ENCODE assay signal across 8 mouse cellular contexts in genomic region chr17:35736280-35736960, GRCm38 (mm10). TPM values are rescaled to one million over a fixed set of nuclear protein-coding genes. Genes with fewer than 3 reads are reported as not detected.
DNase-seq lines count a peak whose midpoint lies in the region; ATAC-seq and TF ChIP-seq lines count a peak whose summit lies in the region.

No protein-coding gene starts in this region.

- no peak for TF ChIP-seq EP300 in liver, embryonic 14.5 days (IDR thresholded peaks at IDR 0.05; ENCODE audit: low read depth)

- TF ChIP-seq CTCF in liver, embryonic 14.5 days (IDR thresholded peaks at IDR 0.05; ENCODE audit: low read depth): peak; percentile 95

- peak; percentile 37; the same call in 1 of the 2 replicates for ATAC-seq in erythroid progenitor cell, adult 5-6 weeks (replicated peaks; ENCODE audit: low FRiP score, poor library complexity, severe bottlenecking)
- ATAC-seq in heart, embryonic 12.5 days (ENCODE audit: insufficient number of reproducible peaks, low FRiP score): no peak
- ATAC-seq in liver, embryonic 14.5 days (ENCODE audit: insufficient read depth): no peak
- 0 out of 2 replicates have a peak, but pooled peaks have one; percentile 26 for ATAC-seq in neural tube, embryonic 14.5 days (ENCODE audit: low read depth)

- H3K9me3 ChIP-seq in heart, embryonic 12.5 days (replicated peaks): no peaks in the 10 kb centered on the region
- no peaks in the 10 kb centered on the region for H3K9me3 ChIP-seq in liver, embryonic 14.5 days (ENCODE audit: control insufficient read depth, low read length)
- H3K9me3 ChIP-seq in neural tube, embryonic 14.5 days (ENCODE audit: control insufficient read depth, low read length): no peaks in the 10 kb centered on the region

- peaks cover 11% of the 10 kb centered on the region; the same call in 1 of the 2 replicates for H3K4me1 ChIP-seq in heart, embryonic 12.5 days (replicated peaks)
- H3K4me1 ChIP-seq in liver, embryonic 14.5 days (replicated peaks; ENCODE audit: control insufficient read depth in 2 of 2, insufficient read depth in 2 of 2, low read length in 1 of 2): peaks cover 30 to 41% of the 10 kb centered on the region in 2 experiments
- no peaks in the 10 kb centered on the region for H3K4me1 ChIP-seq in neural tube, embryonic 14.5 days (ENCODE audit: control insufficient read depth, insufficient read depth, low read length)

- no peak overlapping the region for H3K4me3 ChIP-seq in heart, embryonic 12.5 days
- H3K4me3 ChIP-seq in liver, embryonic 14.5 days (ENCODE audit: insufficient read depth in 1 of 2, low read depth in 2 of 2, low read length in 2 of 2): no peak overlapping the region
- H3K4me3 ChIP-seq in neural tube, embryonic 14.5 days (ENCODE audit: low read depth, low read length): no peak overlapping the region

- H3K36me3 ChIP-seq in heart, embryonic 12.5 days: no peaks in the 10 kb centered on the region
- no peaks in the 10 kb centered on the region for H3K36me3 ChIP-seq in liver, embryonic 14.5 days (replicated peaks; ENCODE audit: control insufficient read depth, insufficient read depth, low read depth)
- no peaks in the 10 kb centered on the region for H3K36me3 ChIP-seq in neural tube, embryonic 14.5 days (ENCODE audit: control insufficient read depth, insufficient read depth, low read length)

- WGBS in heart, embryonic 12.5 days: 33% methylated on average over 12 of the region's 12 CpGs
- 26% methylated on average over 12 of the region's 12 CpGs for WGBS in liver, embryonic 14.5 days (ENCODE audit: insufficient replicate concordance)
- 37% methylated on average over 12 of the region's 12 CpGs for WGBS in neural tube, embryonic 14.5 days

- 0 out of 2 replicates have a peak overlapping the region, but pooled peaks have one; percentile 10 for H3K4me2 ChIP-seq in heart, embryonic 12.5 days
- peak overlapping the region; percentile 41 for H3K4me2 ChIP-seq in liver, embryonic 14.5 days (ENCODE audit: low read depth)
- no peak overlapping the region for H3K4me2 ChIP-seq in neural tube, embryonic 14.5 days (ENCODE audit: low read depth, low read length)

- H3K27me3 ChIP-seq in heart, embryonic 12.5 days (replicated peaks): 0 out of 2 replicates have a peak, but pooled peaks cover 5% of the 10 kb centered on the region
- H3K27me3 ChIP-seq in liver, embryonic 14.5 days (ENCODE audit: control insufficient read depth, insufficient read depth, low read length): no peaks in the 10 kb centered on the region
- H3K27me3 ChIP-seq in neural tube, embryonic 14.5 days (ENCODE audit: control insufficient read depth, insufficient read depth, low read length): no peaks in the 10 kb centered on the region

- DNase-seq in 3T3-L1 (ENCODE audit: low read depth, low spot score): peak; percentile 89
- peak; percentile 83 to 89 for DNase-seq in adrenal gland, postnatal 36 days
- DNase-seq in kidney, postnatal 25 days: peak; percentile 82 to 84
- DNase-seq in liver, embryonic 14.5 days (ENCODE audit: low read depth in 3 of 3, low spot score in 3 of 3): peak in 1 of 3 experiments; percentile 49
- peak; percentile 91 for DNase-seq in testis, postnatal 10 days (ENCODE audit: low spot score)

- no peak overlapping the region for H3K27ac ChIP-seq in heart, embryonic 12.5 days (ENCODE audit: poor library complexity, severe bottlenecking)
- no peak overlapping the region for H3K27ac ChIP-seq in liver, embryonic 14.5 days
- no peak overlapping the region for H3K27ac ChIP-seq in neural tube, embryonic 14.5 days (ENCODE audit: low read depth, low read length)

- H3K9ac ChIP-seq in heart, embryonic 12.5 days: no peak overlapping the region; the same call in 1 of the 2 replicates
- H3K9ac ChIP-seq in liver, embryonic 14.5 days (replicated peaks): no peak overlapping the region
- H3K9ac ChIP-seq in neural tube, embryonic 14.5 days (replicated peaks; ENCODE audit: low read depth, low read length): no peak overlapping the region

RNA-seq across cellular contexts. Expression of gene Ddr1, which starts 32.0 kb away (rescaled TPM):
- total RNA-seq in adrenal gland, postnatal 36 days (2021): 10 to 100 TPM; 43.4 to 48.8 TPM
- total RNA-seq in erythroid progenitor cell, adult 5-6 weeks (2015; ENCODE audit: low replicate concordance): not detected in 2 replicates
- 0.26 TPM in 1 of 2 replicates, not detected in the other for total RNA-seq in erythroid progenitor cell, adult 5-6 weeks (2017; ENCODE audit: low replicate concordance)
- polyA plus RNA-seq in heart, embryonic 12.5 days (2016; fragmentation: Nextera tagmentation; extraction: Ambion mirVana): 162 and 167 TPM in 2 replicates
- 1.1 TPM in 2 replicates for polyA plus RNA-seq in liver, embryonic 14.5 days (2012; rRNA removed)
- 1.6 and 1.7 TPM in 2 replicates for polyA plus RNA-seq in liver, embryonic 14.5 days (2014; fragmentation: Nextera tagmentation; extraction: Ambion mirVana)
- polyA plus RNA-seq in neural tube, embryonic 14.5 days (2014; fragmentation: Nextera tagmentation; extraction: Ambion mirVana): 48.6 and 65.6 TPM in 2 replicates

Comparison
In these comparisons a context has a peak if more than half of its experiments do, and no peak if none do; other contexts are left out.
1. ATAC-seq: peak in erythroid progenitor cell, adult 5-6 weeks (single experiment) and neural tube, embryonic 14.5 days (single experiment); none in heart, embryonic 12.5 days (single experiment) and liver, embryonic 14.5 days (single experiment).
2. RNA of gene Ddr1, which starts 32.0 kb away (polyA plus RNA-seq): 162 to 167 TPM in heart, embryonic 12.5 days and 48.6 to 65.6 TPM in neural tube, embryonic 14.5 days; 1.1 to 1.7 TPM in liver, embryonic 14.5 days; every median in the first group is over 10 times any median in the second.